Mouse (Mus musculus): ENCODE measurements around the gene Dnajb5. TPM values are rescaled to one million over a fixed set of nuclear protein-coding genes. Genes with fewer than 3 reads are reported as not detected.

The Dnajb5 gene
- total RNA-seq, 2 experiments from 2014 or later, result 60.1 to 79.0 TPM

- no peak for DNase-seq (ENCODE audit: low spot score in 2 of 2)
Measured at GRCm38 (mm10) chr4:42943341-42943740, 6.3 kb upstream of the Dnajb5 start.

- DNase-seq (ENCODE audit: low spot score in 2 of 2), result no peak
Measured at GRCm38 (mm10) chr4:42944185-42944584, 5.4 kb upstream of the Dnajb5 start.

GRCm38 (mm10) chr4:42945043-42945442 lies 4.6 kb upstream of the Dnajb5 start:
- peak in 1 of 2 experiments; percentile 27 for DNase-seq (ENCODE audit: low spot score in 2 of 2)

- no peak for DNase-seq (ENCODE audit: low spot score in 2 of 2)
Measured at GRCm38 (mm10) chr4:42945445-42945844, 4.2 kb upstream of the Dnajb5 start.

GRCm38 (mm10) chr4:42945952-42946351 lies 3.7 kb upstream of the Dnajb5 start:
- peak in 1 of 2 experiments; percentile 44 for DNase-seq (ENCODE audit: low spot score in 2 of 2)

GRCm38 (mm10) chr4:42946733-42947290 lies 2.8 kb upstream of the Dnajb5 start:
- DNase-seq (ENCODE audit: low spot score in 2 of 2), result no peak

- no peak for DNase-seq (ENCODE audit: low spot score in 2 of 2)
Measured at GRCm38 (mm10) chr4:42948527-42948926, 1.1 kb upstream of the Dnajb5 start.

- no peak for DNase-seq (ENCODE audit: low spot score in 2 of 2)
Measured at GRCm38 (mm10) chr4:42949051-42949675, 451 bp upstream of the Dnajb5 start.

- DNase-seq (ENCODE audit: low spot score in 2 of 2), result peak; percentile 81 to 91
Measured at GRCm38 (mm10) chr4:42950065-42950558, 498 bp downstream of the Dnajb5 start.

- DNase-seq (ENCODE audit: low spot score in 2 of 2), result no peak
Measured at GRCm38 (mm10) chr4:42951206-42952195, 1.9 kb downstream of the Dnajb5 start.

GRCm38 (mm10) chr4:42952563-42952962 lies 2.9 kb downstream of the Dnajb5 start:
- peak in 1 of 2 experiments; percentile 34 for DNase-seq (ENCODE audit: low spot score in 2 of 2)

GRCm38 (mm10) chr4:42953435-42954094 lies 4.0 kb downstream of the Dnajb5 start:
- peak; percentile 40 to 65 for DNase-seq (ENCODE audit: low spot score in 2 of 2)

- peak; percentile 71 to 77 for DNase-seq (ENCODE audit: low spot score in 2 of 2)
Measured at GRCm38 (mm10) chr4:42954297-42954696, 4.7 kb downstream of the Dnajb5 start.

GRCm38 (mm10) chr4:42955200-42955599 lies 5.6 kb downstream of the Dnajb5 start:
- no peak for DNase-seq (ENCODE audit: low spot score in 2 of 2)

- DNase-seq (ENCODE audit: low spot score in 2 of 2), result no peak
Measured at GRCm38 (mm10) chr4:42956581-42956980, 7.0 kb downstream of the Dnajb5 start.

- DNase-seq (ENCODE audit: low spot score in 2 of 2), result no peak
Measured at GRCm38 (mm10) chr4:42957306-42957705, 7.7 kb downstream of the Dnajb5 start.

GRCm38 (mm10) chr4:42957979-42958378 lies 8.4 kb downstream of the Dnajb5 start:
- no peak for DNase-seq (ENCODE audit: low spot score in 2 of 2)

GRCm38 (mm10) chr4:42958942-42959341 lies 9.3 kb downstream of the Dnajb5 start:
- DNase-seq (ENCODE audit: low spot score in 2 of 2), result no peak

- no peak for DNase-seq (ENCODE audit: low spot score in 2 of 2)
Measured at GRCm38 (mm10) chr4:42959382-42959781, 9.8 kb downstream of the Dnajb5 start.

- peak in 1 of 2 experiments; percentile 52 for DNase-seq (ENCODE audit: low spot score in 2 of 2)
Measured at GRCm38 (mm10) chr4:42961592-42961991, 12.0 kb downstream of the Dnajb5 start.

GRCm38 (mm10) chr4:42963480-42963879 lies 13.9 kb downstream of the Dnajb5 start:
- DNase-seq (ENCODE audit: low spot score in 2 of 2), result no peak
